Mouse (Mus musculus) ovary, postnatal 10 days (tissue): ENCODE results near the gene Cxcr5.

Experiments
- DNase-seq: peaks from one replicate; pipeline ENCODE4 v3.0.0; 2022; ENCODE audit warnings: low spot score

The Cxcr5 gene

GRCm38 (mm10) chr9:44509487-44510354, 52.0 kb downstream of the Cxcr5 start:
- DNase-seq: peak; percentile 88

DNA sequence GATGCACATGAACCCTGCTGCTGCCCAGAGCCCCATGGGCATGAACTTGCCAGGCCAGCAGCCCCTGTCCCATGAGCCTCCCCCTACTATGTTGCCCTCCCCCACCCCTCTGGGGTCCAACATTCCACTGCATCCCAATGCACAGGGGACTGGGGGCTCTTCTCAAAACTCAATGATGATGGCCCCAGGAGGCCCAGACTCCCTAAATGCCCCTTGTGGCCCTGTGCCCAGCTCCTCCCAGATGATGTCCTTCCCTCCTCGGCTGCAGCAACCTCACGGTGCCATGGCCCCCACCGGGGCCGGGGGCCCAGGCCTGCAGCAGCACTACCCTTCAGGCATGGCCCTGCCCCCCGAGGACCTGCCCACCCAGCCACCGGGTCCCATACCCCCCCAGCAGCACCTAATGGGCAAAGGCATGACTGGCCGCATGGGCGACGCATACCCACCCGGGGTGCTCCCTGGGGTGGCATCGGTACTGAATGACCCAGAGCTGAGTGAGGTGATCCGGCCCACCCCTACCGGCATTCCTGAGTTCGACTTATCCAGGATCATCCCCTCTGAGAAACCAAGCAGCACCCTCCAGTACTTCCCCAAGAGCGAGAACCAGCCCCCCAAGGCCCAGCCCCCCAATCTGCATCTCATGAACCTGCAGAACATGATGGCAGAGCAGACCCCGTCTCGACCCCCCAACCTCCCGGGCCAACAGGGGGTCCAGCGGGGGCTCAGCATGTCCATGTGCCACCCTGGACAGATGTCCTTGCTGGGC, 52.8 kb downstream of the Cxcr5 start:
- DNase-seq: no peak

DNA sequence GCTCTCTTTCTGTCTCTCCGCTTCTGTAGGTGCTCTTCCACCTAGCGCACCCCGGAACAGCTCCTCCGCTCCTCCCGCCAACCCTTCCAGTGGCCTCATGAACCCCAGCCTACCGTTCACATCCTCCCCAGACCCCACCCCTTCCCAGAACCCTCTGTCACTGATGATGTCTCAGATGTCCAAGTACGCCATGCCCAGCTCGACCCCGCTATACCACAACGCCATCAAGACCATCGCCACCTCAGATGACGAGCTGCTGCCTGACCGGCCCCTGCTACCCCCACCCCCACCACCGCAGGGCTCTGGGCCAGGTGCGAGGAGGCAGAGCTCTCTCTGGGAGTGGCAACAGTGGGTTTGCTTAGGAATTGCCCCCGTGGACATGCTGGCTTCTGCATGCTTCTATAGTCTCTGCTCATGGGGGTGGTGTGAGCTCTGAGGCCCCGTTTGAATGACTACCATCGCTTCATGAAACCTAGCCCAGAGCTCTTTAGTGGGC, 53.5 kb downstream of the Cxcr5 start:
- no peak for DNase-seq

- no peak for DNase-seq
These were observed 54.3 kb downstream of the Cxcr5 start for GRCm38 (mm10) chr9:44507345-44507744.

GRCm38 (mm10) chr9:44506566-44506965, 55.1 kb downstream of the Cxcr5 start:
- DNase-seq: no peak

DNA sequence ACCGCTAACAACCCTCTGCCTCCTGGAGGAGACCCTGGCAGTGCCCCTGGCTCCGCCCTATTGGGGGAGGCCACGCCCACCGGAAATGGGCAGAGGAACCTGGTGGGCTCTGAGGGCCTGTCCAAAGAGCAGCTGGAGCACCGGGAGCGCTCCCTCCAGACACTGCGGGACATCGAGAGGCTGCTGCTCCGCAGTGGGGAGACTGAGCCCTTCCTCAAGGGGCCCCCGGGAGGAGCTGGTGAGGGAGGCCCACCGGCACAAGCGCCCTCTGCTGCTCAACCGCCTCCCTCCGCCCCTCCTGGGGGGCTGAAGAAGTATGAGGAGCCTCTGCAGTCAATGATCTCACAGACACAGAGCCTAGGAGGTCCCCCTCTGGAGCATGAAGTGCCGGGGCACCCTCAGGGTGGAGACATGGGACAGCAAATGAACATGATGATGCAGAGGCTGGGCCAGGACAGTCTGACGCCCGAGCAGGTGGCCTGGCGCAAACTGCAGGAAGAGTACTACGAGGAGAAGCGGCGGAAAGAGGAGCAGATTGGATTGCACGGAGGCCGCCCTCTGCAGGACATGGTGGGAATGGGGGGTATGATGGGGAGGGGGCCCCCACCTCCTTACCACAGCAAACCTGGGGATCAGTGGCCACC, 55.7 kb downstream of the Cxcr5 start:
- DNase-seq: no peak

- DNase-seq: no peak
These were observed 56.5 kb downstream of the Cxcr5 start for GRCm38 (mm10) chr9:44504893-44505823.

DNA sequence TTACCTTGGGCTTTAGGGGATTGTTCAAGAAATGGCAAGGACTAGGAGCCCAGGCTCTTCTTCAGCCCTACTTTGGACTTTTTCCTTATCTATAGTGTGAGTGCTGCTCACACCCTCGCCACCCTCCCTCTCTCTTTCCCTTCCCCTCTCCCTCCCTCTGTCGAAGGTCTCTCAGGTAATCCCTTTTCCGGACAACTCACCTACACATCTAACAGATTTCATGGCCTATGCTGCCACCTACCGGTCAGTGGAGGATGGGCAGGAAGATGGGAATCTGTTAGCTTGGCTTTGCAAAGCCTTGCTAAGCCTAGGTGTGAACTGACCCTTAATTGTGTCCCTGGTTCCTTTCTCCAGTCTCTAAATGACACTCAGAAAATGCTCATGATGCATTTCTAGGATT, 59.7 kb downstream of the Cxcr5 start:
- DNase-seq: peak; percentile 69

DNA sequence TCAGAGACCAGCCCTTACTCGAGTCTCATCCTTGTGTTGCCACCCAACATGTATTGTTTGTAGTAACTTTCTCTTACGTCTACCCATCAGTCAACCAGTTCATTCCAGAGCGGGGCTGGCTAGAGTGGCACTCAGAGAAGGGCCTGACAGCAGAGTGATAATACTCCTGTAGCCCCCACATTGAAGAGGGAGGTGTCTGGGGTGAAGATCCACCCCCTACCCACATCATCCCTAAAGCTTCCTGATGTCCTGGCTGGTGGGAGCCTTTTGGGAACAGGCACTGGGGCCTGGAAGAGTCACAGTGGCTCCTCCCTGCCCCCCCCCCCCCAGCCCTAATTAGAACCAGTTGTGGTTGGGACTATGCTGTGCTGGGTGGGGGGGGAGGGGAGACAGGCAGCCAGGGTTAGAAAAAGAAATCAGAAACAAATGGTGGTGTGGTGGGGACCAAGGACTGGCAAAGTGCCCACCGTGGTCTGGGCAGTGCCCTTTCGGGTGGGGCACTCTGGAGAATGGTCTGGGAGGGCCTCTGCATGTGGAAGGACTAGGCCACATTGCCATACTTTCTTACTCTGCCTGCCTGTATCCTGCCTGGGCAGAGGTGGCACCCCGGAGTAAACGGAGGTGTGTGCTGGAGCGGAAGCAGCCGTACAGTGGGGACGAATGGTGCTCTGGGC, 60.3 kb downstream of the Cxcr5 start:
- DNase-seq: no peak

GRCm38 (mm10) chr9:44500638-44501175, 61.0 kb downstream of the Cxcr5 start:
- DNase-seq: no peak

DNA sequence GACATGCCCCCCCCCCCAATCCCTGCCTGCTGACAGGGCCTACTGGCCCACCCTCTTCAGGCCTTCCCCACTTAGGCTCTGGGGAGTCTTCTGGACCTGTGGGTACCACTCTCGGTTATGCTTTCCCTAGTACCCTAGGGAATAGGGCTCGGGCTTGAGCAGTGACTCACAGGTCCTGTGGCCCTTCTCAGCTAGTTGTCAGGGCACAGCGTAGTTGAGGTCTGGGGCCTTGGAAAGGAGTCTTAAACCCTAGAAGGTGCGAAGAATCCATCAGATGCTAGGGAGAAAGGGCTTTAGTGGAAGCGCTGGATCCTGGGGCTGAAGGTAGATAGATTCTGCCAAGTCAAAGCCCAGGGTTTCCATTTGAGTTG, 61.5 kb downstream of the Cxcr5 start:
- DNase-seq: no peak

DNA sequence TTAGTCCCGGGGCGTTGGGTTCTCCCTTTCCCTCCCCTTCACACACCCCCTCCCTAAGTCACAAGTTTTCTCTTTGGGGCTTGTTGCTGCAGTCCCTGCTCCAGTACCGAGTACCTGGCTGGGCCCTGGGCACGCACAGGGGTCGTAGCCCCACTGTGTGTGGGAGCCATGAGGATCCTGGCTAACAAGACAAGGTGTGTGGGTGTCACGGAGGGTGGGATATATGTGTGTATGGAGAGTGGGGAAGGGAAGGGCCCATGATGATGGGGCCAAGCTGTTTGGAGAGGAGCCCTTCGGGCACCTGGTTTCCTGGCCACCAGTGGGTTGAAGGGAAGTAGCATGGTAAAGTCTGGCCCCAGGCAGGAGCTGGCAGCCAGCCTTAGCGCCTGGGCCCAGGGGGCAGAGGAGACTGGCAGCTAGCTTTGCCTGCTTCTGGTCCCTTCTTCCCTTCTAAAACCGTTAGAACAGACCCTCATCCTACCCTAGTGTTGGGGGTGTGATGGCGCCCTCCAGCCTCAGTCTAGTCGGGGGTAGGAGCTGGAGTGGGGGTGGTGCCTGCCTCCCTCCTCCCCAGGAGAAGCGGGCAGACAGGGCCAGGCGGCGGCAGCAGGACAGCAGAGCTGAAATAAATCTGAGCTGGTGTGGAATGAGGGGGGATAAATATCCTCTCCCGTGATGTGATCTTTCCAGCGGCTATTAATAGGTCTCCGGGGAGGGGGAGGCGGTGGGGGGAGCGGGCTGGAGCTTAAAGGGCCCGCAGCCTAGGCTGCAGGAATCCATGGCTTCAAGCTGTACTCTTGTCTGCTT, 62.1 kb downstream of the Cxcr5 start:
- no peak for DNase-seq

- no peak for DNase-seq
These were observed 63.0 kb downstream of the Cxcr5 start for GRCm38 (mm10) chr9:44498421-44499355.

GRCm38 (mm10) chr9:44497624-44498377, 63.9 kb downstream of the Cxcr5 start:
- DNase-seq: no peak

DNA sequence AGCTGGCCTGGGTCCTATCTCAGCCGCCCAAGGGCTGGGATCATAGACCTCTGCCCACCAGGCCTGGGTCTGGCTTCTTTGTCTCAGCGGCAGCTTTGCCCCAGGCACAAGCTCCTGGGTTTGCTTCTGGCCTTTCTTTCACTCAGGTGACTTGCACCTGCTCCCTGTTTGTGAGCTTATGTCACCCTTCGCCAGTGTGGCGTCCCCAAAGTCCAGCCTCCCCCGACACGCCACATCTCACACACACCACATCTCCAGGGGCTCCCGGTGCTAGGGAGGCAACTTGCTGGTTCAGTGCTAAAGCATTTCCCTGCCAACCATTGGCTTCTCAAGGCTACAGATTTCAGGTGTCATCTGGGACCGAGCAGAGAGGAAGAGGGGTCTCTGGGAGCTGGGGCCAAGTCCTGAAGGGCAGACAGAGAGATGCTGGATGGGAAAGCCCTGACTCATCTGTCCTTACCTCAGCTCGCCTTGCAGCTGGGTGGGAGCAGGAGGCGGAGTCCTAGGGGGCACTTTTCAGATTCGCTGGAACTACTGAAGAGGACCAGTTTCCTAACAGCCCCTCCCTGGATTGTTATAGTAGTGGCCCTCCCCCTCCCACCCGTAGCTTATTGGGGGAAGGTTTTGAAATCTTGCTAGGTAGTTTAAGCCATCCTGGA, 64.7 kb downstream of the Cxcr5 start:
- no peak for DNase-seq

DNA sequence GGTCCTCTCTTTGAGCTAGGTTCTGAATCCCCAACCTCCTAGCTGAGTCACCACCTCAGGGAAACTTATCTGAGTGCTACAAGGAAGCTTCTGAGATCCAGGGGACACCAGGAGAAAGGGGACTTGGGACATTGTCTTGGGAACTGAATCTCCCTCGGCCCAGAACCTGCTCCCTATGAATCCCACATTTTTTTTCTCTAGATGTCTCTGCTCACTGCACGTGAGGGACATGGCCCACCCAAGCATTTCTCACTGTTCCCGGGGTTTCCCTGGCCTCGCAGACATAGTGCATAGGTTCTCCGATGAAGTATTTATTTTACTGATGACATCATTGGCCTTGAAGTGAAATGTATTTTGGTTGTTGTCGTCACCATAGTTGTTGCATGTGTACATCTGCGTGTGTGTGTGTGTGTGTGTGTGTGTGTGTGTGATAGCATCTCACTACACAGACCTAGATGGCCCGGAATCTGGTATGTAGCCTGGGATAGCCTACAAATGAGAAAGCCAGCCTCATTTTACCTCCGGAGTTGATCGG, 65.8 kb downstream of the Cxcr5 start:
- DNase-seq: no peak
